Mouse (Mus musculus) cerebellum, postnatal 4 days (tissue): Measurements from ENCODE around the gene Bcat1.
"Not testable (repeated sequence)": the region's sequence is repeated elsewhere in the genome, so short reads cannot be mapped to it uniquely, and the experiment has no call there.

Experiments
- DNase-seq, 2 experiments: peaks; one replicate each; pipeline ENCODE4 v3.0.0; 2022; ENCODE audit warnings: low spot score in 2 of 2, mixed read lengths in 1 of 2

The Bcat1 gene

DNA sequence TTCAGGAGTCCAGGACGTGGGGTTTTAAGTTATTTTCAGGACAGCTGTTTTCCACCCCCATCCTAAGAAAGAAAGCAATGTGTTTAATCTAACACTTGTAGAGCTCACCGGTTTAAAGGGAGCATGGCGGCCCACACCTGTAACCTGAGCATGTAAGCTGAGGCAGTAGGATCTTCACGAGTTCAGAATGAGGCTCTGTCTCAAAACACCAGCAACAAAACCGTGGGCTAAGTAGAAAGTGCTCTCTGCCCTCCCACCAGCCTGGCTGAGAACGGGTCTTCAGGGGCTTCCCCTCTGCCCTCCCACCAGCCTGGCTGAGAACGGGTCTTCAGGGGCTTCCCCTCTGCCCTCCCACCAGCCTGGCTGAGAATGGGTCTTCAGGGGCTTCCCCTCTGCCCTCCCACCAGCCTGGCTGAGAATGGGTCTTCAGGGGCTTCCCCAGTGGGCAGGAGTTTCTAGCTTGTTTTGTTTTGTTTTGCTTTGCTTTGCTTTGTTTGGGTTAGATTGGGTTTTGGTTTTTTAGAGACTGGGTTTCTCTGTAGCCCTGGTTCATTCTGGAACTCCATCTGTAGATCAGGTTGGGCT, 17.1 kb upstream of the Bcat1 start:
- DNase-seq: not testable (repeated sequence)

GRCm38 (mm10) chr6:145091998-145092397, 16.0 kb upstream of the Bcat1 start:
- no peak for DNase-seq

DNA sequence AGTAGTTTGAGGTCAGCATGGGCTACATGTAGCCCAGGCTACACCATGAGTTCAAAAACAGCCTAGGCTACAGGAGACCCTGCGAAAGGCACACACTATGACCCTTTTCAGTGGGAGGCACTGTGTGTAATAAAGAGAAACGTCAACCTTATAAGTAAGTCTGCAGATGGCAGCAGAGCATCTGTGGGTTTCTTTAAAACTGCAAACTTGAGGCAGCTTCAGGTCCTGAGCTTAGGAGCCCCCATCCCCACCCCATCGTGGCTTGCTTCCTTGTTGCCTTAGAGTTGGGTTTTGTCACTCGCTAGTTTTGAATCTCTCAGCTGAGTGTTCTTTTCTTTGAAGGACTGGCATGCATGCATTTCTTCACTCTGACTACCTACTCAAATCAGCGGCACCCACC, 14.9 kb upstream of the Bcat1 start:
- no peak for DNase-seq

- no peak for DNase-seq
Observed at GRCm38 (mm10) chr6:145090201-145090863, 14.3 kb upstream of the Bcat1 start.

GRCm38 (mm10) chr6:145089373-145089772, 13.4 kb upstream of the Bcat1 start:
- DNase-seq: no peak

- DNase-seq: no peak
Observed at GRCm38 (mm10) chr6:145088451-145089113, 12.6 kb upstream of the Bcat1 start.

DNA sequence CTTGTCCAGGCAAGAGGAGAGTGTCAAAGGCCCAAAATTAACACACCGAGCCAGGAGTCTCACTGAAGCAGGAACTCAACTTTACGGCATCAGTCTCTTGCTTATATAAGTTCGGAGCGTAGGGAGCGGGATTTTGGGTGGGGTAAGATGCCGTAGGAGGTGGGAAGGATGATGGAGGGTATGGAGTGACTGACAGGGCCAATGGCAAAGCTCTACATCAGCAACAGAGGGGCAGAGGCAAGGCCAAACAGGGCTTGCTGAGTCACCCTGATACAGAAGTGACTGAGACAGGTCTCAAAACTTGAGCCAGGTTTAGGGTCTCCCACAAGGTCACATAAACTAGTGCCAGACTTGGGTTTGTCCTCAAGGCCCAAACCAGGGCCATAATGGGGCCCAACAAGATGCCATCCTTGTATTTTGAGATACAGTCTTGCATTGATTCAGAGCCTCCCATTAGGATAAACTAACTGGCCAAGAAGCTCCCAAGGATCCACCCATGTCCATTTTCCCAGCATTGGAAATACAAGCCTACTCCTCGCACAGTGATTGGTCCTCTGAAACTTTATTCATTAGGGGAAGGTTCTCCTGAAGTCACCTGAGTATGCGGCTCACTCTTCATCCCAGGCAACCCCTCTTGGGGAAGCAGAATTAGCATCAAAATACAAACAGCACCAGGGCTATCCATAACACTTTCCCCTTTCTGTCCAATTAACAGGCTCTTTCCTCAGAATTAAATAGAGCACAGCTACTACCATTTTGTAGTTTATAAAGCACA, 8.5 kb upstream of the Bcat1 start:
- DNase-seq: no peak

DNA sequence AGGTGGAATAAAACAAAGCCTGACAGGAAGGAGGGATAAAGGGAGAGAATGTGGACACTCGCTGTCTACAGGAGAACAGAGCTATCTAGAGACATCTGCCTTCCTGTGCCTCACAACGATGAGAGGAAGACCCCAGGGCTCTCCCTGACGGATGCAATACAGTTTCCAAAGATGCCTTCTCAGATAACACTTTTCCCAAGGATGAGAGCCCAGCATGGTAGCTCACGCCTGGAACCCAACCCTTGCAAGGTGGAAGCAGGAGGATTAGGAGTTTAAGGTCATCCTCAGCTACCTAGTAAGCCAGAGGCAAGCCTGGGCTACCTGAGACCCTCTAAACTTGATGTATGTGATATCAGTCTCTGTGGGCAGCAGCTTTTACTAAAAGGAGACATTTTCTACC, 5.7 kb upstream of the Bcat1 start:
- DNase-seq: no peak

GRCm38 (mm10) chr6:145079087-145079759, 3.2 kb upstream of the Bcat1 start:
- no peak for DNase-seq

GRCm38 (mm10) chr6:145076286-145076685, 302 bp upstream of the Bcat1 start:
- DNase-seq: peak in 1 of 2 experiments; percentile 21

DNA sequence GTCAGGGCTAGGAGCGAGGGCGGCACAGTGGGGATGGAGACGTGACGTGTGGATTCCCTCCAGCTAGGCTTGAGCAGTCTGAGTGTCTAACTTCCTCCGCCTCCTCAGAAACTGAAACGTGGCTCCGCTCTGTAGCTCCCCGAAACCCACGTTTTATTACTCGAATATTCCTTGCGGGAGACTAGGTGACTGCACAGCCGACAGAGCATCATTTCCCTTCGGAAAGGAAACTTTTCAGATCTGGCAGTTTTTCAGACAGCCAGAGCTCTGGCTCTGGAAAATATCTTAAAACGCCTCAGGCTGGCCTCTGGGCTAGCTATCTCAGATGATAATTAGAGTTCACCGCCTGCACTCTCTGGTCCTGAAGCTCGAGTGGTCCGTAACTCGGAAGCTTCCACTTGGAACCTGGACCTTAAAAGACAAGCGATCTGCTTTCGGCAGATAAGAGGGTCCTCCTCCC, 866 bp downstream of the Bcat1 start:
- peak in 1 of 2 experiments; percentile 19 for DNase-seq

GRCm38 (mm10) chr6:145074461-145074860, 1.5 kb downstream of the Bcat1 start:
- DNase-seq: no peak

DNA sequence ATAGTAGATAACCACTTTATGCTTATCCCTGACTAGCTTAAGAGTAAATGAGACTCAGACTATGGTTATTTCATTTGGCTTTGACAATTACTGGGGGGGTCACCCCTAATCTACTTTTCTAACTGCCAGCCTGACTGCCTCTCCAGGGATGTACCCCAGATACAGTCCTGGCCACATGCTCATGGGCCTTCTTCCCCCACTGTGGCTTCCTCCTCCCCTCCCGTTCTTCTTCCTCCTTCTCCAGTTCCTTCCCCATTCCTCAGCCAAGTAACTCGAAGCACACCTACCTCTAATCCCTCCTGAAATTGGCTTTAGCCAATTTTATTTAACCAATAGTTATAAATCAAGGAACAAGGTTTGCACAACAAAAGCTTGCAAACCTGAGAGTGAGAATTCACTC, 6.1 kb downstream of the Bcat1 start:
- DNase-seq: no peak

- no peak for DNase-seq
Observed at GRCm38 (mm10) chr6:145069397-145069796, 6.6 kb downstream of the Bcat1 start.

DNA sequence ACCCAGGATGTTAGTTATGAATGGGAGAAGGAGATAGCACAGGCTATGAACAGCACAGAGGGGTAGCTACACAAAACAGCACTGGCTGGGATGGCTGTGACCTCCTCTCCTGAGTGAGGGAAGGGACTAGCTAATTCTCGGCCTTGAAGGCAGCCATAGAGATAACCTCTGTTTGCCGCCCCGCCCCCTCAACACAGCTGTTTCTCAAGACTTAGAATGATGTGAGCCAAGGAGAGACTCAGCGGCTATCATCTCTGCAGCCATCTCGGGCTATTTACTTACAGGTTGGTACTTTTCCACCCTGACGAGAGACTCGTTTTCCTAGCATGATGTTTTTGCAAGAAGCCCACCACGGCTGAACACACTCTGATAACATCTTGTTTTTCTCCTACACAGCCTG, 8.3 kb downstream of the Bcat1 start:
- no peak for DNase-seq

DNA sequence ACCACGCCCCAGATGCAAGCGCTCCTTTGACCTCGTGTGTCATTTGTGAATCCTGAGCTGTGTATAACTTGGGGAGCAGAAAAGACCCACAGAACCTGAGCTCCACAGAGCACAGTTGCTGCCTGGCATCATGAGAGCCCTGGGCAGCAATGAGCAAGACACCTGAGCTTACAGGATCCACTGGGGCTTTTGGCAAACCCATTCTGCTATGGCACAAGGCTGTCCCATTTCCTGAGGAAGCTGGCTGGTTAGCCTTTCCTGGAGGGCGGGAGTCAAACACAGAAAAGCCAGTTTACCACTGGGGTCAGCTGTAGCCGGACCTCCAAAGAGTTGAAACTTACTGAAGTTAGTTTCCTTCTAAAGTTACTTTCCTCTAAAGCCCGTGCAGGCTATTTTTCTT, 9.6 kb downstream of the Bcat1 start:
- DNase-seq: no peak

GRCm38 (mm10) chr6:145065301-145065845, 10.6 kb downstream of the Bcat1 start:
- no peak for DNase-seq

DNA sequence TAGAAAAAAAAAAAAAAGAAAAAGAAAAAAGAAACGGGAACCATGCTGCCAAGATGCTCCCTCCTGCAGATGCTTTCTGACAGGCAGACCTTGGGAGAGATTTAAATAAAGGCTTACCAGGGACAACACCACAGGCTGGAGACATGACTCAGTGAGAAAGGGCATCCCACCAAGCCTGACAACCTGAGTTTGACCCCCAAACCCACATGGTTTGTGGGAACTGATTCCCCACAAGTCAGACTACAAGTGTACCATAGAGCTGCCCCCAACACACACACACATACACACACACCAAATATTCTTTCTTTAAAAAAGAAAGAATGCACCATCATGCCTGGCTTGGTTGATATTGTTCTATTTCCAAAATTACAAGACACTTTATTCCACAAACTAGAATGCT, 11.9 kb downstream of the Bcat1 start:
- no peak for DNase-seq

GRCm38 (mm10) chr6:145063212-145063868, 12.6 kb downstream of the Bcat1 start:
- DNase-seq: no peak

GRCm38 (mm10) chr6:145062763-145063162, 13.2 kb downstream of the Bcat1 start:
- DNase-seq: no peak

- DNase-seq: no peak
Observed at GRCm38 (mm10) chr6:145061361-145061760, 14.6 kb downstream of the Bcat1 start.
